Mouse (Mus musculus) liver, embryonic 11.5 days (tissue): ENCODE results near the gene Zfp663. TPM values are rescaled to one million over a fixed set of nuclear protein-coding genes. Genes with fewer than 3 reads are reported as not detected.

Experiments
- ATAC-seq: fragments of 200-750 bp; cut with Nextera tagmentation; replicated peaks from 2 replicates; pipeline ENCODE4 v1.8.0; 2017; ENCODE audit warnings: moderate number of reproducible peaks, mild to moderate bottlenecking, moderate TSS enrichment, moderate library complexity; ENCODE audit not compliant: low FRiP score
- DNase-seq: peaks from one replicate; pipeline ENCODE4 v3.0.0-alpha.2; 2017; ENCODE audit warnings: low spot score
- H3K27ac ChIP-seq: fragments of 300-500 bp; sonication (generic); 2 replicates; pipeline ENCODE4 v1.5.1; 2014; ENCODE audit warnings: mild to moderate bottlenecking, low read depth, low read length, control low read depth
- H3K27me3 ChIP-seq: fragments of 300-500 bp; sonication (generic); replicated peaks from 2 replicates; pipeline ENCODE4 v1.6.1; 2014; ENCODE audit warnings: low read length, mixed read lengths; ENCODE audit not compliant: control insufficient read depth, insufficient read depth
- H3K36me3 ChIP-seq: fragments of 300-500 bp; sonication (generic); 2 replicates; pipeline ENCODE4 v1.6.1; 2014; ENCODE audit warnings: mild to moderate bottlenecking, low read length, moderate library complexity, mixed read lengths; ENCODE audit not compliant: control insufficient read depth, insufficient read depth
- H3K4me1 ChIP-seq: fragments of 300-500 bp; sonication (generic); replicated peaks from 2 replicates; pipeline ENCODE4 v1.6.1; 2014; ENCODE audit warnings: low read length, mixed read lengths; ENCODE audit not compliant: control insufficient read depth, insufficient read depth
- H3K4me2 ChIP-seq: fragments of 300-500 bp; sonication (generic); 2 replicates; pipeline ENCODE4 v1.6.1; 2014; ENCODE audit warnings: mild to moderate bottlenecking, control low read depth, moderate library complexity
- H3K4me3 ChIP-seq: fragments of 300-500 bp; sonication (generic); 2 replicates; pipeline ENCODE4 v1.5.1; 2014; ENCODE audit warnings: low read depth, low read length, control low read depth
- H3K9ac ChIP-seq: fragments of 300-500 bp; sonication (generic); 2 replicates; pipeline ENCODE4 v1.6.1; 2014; ENCODE audit warnings: low read depth, low read length, control low read depth
- H3K9me3 ChIP-seq: fragments of 300-500 bp; sonication (generic); 2 replicates; pipeline ENCODE4 v1.6.1; 2016; ENCODE audit warnings: low read length, inconsistent platforms, mixed read lengths; ENCODE audit not compliant: control insufficient read depth
- WGBS: fragments of 180-500 bp; shearing (Covaris S2); extraction: QIAGEN DNeasy Blood & Tissue Kit; methylation state at CpG from one replicate; pipeline ENCODE4 v1.1.7; 2014; 5-methylcytosine and 5-hydroxymethylcytosine counted together
- polyA plus RNA-seq: library from polyadenylated mRNA; unstranded; fragments of >200 nt; fragmentation: Nextera tagmentation; extraction: Ambion mirVana; gene quantifications from 2 replicates; pipeline ENCODE4 v1.2.1, GENCODE M21; 2014

Zfp663 gene
- polyA plus RNA-seq, 1 experiment from 2014 or later = 0.07 TPM

DNA sequence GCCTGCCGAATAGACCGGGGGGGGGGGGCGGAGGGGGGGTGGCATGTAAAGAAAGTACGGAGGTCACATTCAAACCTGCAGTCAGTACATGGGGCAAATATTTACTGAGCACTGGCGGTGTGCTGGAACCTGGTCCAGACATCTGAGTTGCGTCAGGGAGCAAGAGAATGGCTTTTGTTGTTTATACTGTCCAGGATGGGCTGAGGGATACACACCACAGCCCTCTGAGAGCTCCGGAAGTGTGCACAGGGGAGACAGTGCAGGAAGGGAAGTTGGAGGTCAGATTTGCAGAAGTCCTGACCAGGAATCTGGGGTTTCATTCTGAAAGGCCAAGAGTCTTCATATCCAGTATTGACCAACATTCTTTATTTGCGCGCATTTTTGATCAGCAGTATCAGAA lies 36.4 kb upstream of the Zfp663 start:
- Histone ChIP-seq H3K4me2 (peak overlapping the region; percentile 21; the same call in 1 of the 2 replicates), H3K4me3 (no peak overlapping the region), H3K27me3 (no peaks in the 10 kb centered on the region; the same call in 1 of the 2 replicates), H3K27ac (peak overlapping the region; percentile 69), H3K9ac (no peak overlapping the region), H3K9me3 (no peaks in the 10 kb centered on the region), H3K36me3 (no peaks in the 10 kb centered on the region), H3K4me1 (peaks cover 17% of the 10 kb centered on the region)
- ATAC-seq (peak; percentile 68), DNase-seq (no peak)
- WGBS = 45% methylated on average over 9 of the region's 9 CpGs

DNA sequence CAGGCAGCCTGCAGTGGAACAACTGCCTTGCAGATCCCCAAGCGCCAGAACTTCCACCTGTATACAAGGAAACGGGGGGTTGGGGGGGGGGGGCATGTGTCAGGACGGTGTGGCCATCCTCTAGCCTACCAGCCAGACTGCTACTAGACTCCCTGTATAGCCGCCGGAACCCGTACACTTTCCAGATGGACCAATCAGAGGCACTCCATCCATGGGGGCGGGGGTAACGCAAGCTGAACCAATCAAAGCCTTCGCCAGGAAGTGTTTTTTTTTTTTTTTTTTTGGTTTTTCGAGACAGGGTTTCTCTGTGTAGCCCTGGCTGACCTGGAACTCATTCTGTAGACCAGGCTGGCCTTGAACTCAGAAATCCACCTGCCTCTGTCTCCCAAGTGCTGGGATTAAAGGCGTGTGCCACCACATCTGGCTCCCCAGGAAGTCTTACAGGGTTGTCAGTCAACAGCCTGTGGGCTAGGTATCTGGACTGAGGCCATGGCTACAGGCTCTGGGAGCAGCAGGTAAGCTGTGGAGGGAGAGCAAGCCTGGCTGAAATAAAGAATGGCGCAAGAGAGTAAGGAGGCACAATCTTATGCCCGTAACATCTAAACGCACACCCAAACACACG lies 29.7 kb upstream of the Zfp663 start:
- peaks cover 16% of the 10 kb centered on the region for H3K4me1 ChIP-seq
- H3K36me3 ChIP-seq = no peaks in the 10 kb centered on the region
- no peak overlapping the region for H3K4me3 ChIP-seq
- no peaks in the 10 kb centered on the region; the same call in 1 of the 2 replicates for H3K27me3 ChIP-seq
- H3K27ac ChIP-seq = no peak overlapping the region
- ATAC-seq (no peak), DNase-seq (no peak)
- no peaks in the 10 kb centered on the region for H3K9me3 ChIP-seq
- no peak overlapping the region for H3K4me2 ChIP-seq
- WGBS = 68% methylated on average over 15 of the region's 15 CpGs
- H3K9ac ChIP-seq = no peak overlapping the region

- Histone ChIP-seq H3K9me3 (no peaks in the 10 kb centered on the region), H3K9ac (no peak overlapping the region), H3K27me3 (no peaks in the 10 kb centered on the region; the same call in 1 of the 2 replicates), H3K27ac (peak overlapping the region; percentile 11; the same call in 1 of the 2 replicates), H3K4me1 (peaks cover 16% of the 10 kb centered on the region), H3K4me3 (no peak overlapping the region), H3K36me3 (no peaks in the 10 kb centered on the region), H3K4me2 (no peak overlapping the region)
- no peak for ATAC-seq
- no peak for DNase-seq
- 75% methylated on average over 23 of the region's 23 CpGs for WGBS
Measured at GRCm38 (mm10) chr2:165397502-165398163, 29.1 kb upstream of the Zfp663 start.

DNA sequence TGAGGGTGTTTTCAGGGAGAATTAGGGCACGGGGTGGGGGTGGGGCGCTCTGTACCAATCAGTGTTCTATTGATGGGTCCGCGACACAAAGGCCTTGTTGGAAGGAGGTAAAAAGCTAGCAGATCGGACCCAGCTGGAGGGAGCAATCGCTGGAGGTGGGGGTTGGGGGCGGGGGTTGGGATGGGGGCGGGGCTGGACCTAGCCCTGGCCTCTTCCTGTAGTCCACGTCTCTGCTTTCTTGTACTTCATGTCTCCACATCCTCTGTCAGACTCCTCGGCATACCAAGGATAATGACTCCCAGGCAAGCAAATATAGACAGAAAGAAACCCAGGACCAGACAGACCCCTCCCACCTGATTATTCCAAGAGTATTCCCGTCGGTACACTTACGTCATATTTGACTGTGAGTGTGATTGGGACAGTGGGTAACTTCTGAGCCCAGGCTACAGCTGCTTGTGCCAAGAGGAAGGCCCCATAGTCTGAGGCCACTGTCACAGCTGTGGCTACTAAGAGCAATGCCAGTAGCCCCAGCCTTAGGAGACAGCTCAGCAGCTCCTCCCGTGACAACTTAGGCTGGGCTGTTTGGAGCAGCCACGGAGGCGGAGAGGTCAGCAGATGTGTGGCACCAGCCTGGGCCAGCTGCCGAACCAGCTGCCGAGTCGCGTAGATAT lies 28.4 kb upstream of the Zfp663 start:
- ATAC-seq (no peak), DNase-seq (no peak)
- no peaks in the 10 kb centered on the region for H3K9me3 ChIP-seq
- 55% methylated on average over 19 of the region's 20 CpGs for WGBS
- no peaks in the 10 kb centered on the region for H3K36me3 ChIP-seq
- H3K4me3 ChIP-seq = no peak overlapping the region
- peaks cover 16% of the 10 kb centered on the region for H3K4me1 ChIP-seq
- H3K9ac ChIP-seq = no peak overlapping the region
- H3K27ac ChIP-seq = peak overlapping the region; percentile 11; the same call in 1 of the 2 replicates
- H3K4me2 ChIP-seq = no peak overlapping the region
- H3K27me3 ChIP-seq = no peaks in the 10 kb centered on the region; the same call in 1 of the 2 replicates

- H3K27ac ChIP-seq = 0 out of 2 replicates have a peak overlapping the region, but pooled peaks have one; percentile 21
- H3K4me2 ChIP-seq = no peak overlapping the region
- WGBS = 81% methylated on average over 4 of the region's 4 CpGs
- H3K27me3 ChIP-seq = no peaks in the 10 kb centered on the region
- H3K36me3 ChIP-seq = no peaks in the 10 kb centered on the region
- DNase-seq = no peak
- ATAC-seq = no peak
- no peak overlapping the region for H3K9ac ChIP-seq
- no peaks in the 10 kb centered on the region for H3K9me3 ChIP-seq
- H3K4me3 ChIP-seq = no peak overlapping the region
- peaks cover 3% of the 10 kb centered on the region; the same call in 1 of the 2 replicates for H3K4me1 ChIP-seq
Measured at GRCm38 (mm10) chr2:165392156-165392555, 23.6 kb upstream of the Zfp663 start.

GRCm38 (mm10) chr2:165391561-165391960 lies 23.0 kb upstream of the Zfp663 start:
- Histone ChIP-seq H3K4me1 (peaks cover 4% of the 10 kb centered on the region), H3K4me3 (no peak overlapping the region), H3K9ac (no peak overlapping the region), H3K27ac (0 out of 2 replicates have a peak overlapping the region, but pooled peaks have one; percentile 21), H3K4me2 (no peak overlapping the region), H3K27me3 (no peaks in the 10 kb centered on the region), H3K36me3 (no peaks in the 10 kb centered on the region), H3K9me3 (no peaks in the 10 kb centered on the region)
- 15% methylated on average over 8 of the region's 8 CpGs for WGBS
- ATAC-seq (no peak), DNase-seq (no peak)

DNA sequence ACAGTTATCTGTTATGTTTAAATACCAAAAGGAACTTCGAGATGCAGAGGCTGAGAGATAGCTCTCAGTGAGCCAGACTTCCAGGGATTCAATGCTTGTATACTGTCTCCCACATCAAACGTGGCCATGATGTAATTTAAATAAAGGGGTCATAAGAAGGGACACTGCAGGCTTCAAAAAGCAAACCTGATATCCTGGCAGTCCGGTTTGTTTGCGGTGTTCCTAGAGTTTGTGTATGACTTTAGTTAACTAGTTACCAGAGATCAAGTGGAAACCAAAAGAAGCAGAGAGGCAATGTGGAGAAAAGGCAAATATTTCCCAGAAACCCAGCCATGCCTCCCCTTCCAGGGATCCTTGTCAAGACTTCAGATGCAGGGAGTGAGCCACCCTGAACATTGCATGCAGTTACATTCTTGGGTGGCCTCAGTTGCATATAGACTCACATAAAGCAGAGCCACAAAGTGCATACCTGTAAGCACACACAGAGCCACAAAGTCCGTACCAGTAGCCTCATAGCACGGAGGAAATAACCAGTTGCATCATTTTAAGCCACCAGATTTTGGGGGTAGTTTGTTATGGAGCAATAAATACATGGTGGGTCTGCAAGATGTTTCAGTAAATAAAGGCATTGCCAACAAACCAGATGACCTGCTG lies 20.9 kb upstream of the Zfp663 start:
- no peak overlapping the region for H3K4me2 ChIP-seq
- H3K4me1 ChIP-seq = peaks cover 5% of the 10 kb centered on the region
- H3K9me3 ChIP-seq = no peaks in the 10 kb centered on the region
- no peak overlapping the region for H3K9ac ChIP-seq
- WGBS = 66% methylated on average over 6 of the region's 6 CpGs
- H3K27ac ChIP-seq = no peak overlapping the region
- peaks cover 6% of the 10 kb centered on the region for H3K36me3 ChIP-seq
- no peaks in the 10 kb centered on the region for H3K27me3 ChIP-seq
- no peak for ATAC-seq
- DNase-seq = no peak
- no peak overlapping the region for H3K4me3 ChIP-seq

DNA sequence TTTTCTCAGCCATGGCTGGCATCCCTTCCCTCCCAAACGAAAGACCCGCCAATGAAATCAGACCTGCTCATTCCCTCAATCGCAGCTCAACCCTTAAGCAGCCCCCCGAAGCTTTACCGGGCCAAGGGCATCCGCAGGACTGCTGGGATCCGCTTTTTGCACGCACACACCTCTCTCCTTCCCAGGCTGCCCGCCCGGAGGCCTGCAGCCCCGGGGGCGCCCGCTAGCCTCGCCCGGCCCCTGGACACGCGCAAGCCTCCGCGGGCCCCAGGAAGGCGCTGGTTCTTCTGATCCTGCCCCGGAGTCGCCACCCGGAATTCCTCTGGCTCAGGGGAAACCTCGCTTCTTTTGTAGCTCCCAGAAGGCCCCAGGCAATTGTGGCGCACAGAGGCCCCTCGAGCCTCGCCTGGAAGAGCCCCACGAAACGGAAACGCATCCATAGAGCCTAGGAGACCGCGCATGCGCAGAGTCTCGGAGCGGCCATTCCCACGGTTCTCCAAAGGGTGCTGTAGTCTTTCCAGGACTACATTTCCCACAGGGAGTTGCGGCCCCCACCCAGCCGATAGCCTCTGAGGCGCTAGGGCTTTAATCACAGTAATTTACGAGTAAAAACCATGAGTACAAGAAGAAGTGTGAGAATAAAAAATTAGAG lies 19.4 kb upstream of the Zfp663 start, which contains the start of gene Zfp334:
Gene Zfp334 (minus strand): TSS at position 416 of the 652 bp plus-strand sequence.
- H3K27me3 ChIP-seq = no peaks in the 10 kb centered on the region
- peaks cover 17% of the 10 kb centered on the region for H3K36me3 ChIP-seq
- H3K4me1 ChIP-seq = peaks cover 5% of the 10 kb centered on the region
- ATAC-seq = peak; percentile 71
- 2% methylated on average over 40 of the region's 40 CpGs for WGBS
- peak within 1 kb of the TSS; percentile 71 for H3K27ac ChIP-seq
- peak within 1 kb of the TSS; percentile 70 for H3K4me2 ChIP-seq
- H3K9ac ChIP-seq = peak within 1 kb of the TSS; percentile 74
- H3K4me3 ChIP-seq = peak within 1 kb of the TSS; percentile 62
- no peaks in the 10 kb centered on the region for H3K9me3 ChIP-seq
- DNase-seq = peak; percentile 85
